Mouse (Mus musculus): ENCODE measurements at regions not wholly inside any gene's neighbourhood (a gene's known extent, or its start where the extent isn't known, plus 50 kb on each side); places are given as distances from the start of the nearest gene placed in this dataset.

- TF ChIP-seq CTCF (IDR thresholded peaks at IDR 0.05; ENCODE audit: low read depth): no peak
- no peak for TF ChIP-seq EP300 (IDR thresholded peaks at IDR 0.05; ENCODE audit: low read depth)
These were observed 247.9 kb upstream of the Myt1l start for GRCm38 (mm10) chr12:29280081-29280788.

All from heart, postnatal 0 days (tissue).